Mouse (Mus musculus) adipocyte (in vitro differentiated cells): Measurements from ENCODE around the gene Mpzl1.

ENCODE experiments used
- DNase-seq: peaks from one replicate; pipeline ENCODE4 v3.0.0-alpha.2; 2016; ENCODE audit warnings: low spot score

Gene Mpzl1

DNA sequence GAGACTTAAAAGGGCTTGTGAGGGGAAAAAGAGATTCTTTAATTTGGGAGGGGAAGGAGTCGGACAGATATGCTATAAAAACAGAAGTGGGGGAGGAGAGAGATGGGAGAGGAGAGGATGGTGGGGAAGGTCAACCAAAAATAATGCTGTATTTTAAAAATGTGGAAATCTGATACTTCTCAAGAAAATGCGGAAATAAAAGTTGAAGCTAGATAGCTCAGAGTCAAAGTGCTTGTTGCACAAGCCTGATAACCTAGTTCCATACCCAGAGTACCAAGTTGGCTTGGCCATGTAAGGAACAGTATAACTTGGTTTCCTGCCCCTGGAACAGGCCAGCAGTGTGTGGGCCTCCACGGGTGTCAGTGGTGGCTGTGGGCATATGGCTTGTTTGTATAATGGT lies 19.5 kb downstream of the Mpzl1 start:
- no peak for DNase-seq

DNA sequence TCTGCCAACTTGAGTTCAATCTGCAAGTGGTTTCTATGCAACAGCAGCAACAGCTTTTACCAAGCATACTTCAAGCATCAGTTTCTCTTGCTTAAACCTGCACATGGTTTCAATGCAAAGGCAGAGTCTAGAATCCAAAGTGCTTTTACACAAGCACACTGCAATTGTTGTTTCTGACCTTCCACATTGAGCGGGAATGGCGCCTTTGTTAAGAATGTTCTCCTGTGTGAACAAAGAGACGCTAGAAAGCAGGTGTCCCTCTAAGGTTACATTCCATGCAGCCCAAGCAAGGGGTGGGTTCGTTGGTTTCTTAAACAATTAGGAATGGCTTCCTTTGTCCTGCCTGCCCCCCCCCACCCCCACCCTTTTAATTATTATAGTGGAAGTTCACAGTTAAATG lies 20.4 kb downstream of the Mpzl1 start:
- no peak for DNase-seq

DNA sequence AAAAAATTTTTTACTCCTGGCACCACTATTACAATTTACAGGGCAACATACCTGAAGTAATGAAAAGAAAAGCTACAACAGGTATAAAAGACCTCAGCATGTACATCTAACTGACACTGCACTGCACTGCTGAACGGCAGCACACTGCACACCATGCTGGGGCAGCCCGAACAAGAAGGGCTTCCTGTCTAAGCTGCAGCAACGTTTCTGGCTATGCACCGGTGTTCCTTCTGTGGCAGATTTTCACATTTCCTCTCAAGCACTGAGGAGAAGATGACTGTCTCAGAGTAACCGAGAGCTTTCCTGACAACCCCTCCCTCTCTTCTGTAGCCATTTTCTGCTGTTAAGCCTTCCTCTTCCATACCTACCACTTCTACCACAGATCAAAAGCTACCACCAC lies 21.6 kb downstream of the Mpzl1 start:
- no peak for DNase-seq

DNA sequence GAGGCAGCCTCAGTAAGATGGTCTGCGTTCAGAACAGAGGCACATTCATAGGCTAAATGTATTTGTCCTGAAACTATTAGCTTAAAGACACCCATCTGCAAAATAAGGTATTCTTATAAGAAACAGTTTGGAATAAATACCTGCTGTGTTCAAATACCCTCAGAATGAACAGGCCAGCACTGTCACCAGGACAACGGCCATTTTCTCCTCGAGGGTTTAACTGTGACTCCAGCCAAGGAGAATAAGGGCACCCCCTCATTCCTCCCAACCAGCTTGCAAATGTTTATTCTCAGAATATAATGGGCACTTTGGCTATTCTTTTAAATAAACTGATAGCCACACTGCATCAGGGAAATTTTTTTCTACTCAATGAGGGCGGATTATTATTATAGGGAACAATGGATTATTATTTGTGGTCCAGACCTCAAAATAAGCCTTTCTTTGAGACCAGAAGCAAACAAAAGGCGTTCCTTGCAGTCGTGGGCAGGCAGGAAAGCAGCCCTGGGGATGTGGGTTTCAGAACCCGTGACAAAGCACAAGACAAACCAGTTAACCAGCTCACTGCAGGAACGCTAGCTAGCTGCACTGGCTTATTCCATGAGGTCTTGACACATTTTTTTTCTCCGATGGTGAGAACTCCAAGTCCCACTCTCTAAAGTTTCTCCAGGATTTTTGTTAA lies 23.9 kb downstream of the Mpzl1 start:
- DNase-seq: no peak

DNA sequence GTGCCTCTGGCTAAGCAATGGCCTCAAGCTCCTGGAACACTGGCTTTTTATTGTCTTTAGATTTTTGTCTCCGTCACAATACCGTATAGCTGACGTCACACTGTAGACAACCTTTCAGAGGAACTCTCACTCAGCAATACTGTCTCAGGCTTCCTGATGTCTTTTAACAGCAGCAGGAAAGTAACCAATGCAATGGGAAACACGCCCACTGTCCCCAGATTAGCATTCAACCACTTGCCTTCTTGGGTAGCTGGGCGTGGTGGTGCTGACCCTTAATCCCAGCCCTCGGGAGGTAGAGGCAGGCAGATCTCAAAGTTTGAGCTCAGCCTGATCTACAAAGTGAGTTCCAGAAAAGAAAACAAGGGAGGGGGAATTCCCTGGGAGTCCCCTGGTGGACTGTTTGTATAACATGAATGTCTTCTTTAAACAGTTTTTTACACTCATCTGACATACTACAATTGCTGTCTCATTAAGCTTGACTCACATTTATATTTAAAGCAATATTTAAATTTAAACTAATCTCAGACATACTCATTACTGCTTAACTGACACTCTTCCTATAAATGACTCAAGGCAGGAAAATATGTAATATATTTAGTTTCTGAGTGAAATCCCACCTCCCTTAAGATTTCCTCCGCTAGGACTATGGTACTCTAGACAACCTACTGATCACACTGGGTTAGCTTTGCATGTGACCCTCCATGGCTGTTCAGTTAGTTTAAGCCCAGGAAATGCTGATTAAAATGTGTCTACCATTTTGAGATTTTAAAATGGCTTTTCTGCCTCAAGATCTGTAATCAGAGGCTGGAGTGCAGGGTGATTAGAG lies 24.6 kb downstream of the Mpzl1 start:
- DNase-seq: no peak

DNA sequence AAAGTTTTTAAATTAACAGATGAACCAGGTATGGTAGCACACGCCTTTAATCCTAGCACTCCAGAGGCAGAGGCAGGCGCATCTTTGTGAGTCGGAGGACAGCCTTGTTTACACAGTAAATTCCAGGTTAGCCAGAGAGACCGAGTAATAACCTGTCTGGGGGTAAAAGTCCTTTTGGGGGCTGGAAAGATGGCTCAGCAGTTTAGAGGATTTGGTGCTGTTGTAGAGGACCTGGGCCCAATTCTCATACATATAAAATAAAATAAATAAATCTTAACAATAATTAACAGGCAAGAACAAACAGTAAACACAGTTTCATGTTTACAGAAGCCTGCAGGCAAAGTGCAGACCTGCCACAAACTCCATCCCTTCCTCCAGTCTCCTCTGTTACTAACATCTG lies 25.4 kb downstream of the Mpzl1 start:
- DNase-seq: no peak

DNA sequence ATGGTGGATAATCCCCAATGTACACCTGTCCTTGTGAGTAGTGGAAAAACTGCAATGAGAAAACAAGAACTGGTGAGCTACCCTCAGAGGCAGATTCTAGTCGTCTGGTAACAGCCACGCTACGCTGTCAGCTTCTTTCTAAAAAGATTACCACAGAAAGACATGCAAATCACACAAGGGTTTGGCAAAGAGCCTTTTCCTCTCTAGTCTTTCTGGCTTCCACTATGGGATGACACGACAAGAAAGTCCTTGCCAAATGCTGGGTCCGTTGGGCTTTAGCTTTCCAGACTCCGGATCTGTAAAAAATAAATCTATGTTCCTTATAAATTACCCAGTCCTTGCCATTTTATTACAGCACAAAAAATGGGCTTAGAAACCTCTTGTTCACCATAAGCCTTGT lies 28.6 kb downstream of the Mpzl1 start:
- DNase-seq: no peak

DNA sequence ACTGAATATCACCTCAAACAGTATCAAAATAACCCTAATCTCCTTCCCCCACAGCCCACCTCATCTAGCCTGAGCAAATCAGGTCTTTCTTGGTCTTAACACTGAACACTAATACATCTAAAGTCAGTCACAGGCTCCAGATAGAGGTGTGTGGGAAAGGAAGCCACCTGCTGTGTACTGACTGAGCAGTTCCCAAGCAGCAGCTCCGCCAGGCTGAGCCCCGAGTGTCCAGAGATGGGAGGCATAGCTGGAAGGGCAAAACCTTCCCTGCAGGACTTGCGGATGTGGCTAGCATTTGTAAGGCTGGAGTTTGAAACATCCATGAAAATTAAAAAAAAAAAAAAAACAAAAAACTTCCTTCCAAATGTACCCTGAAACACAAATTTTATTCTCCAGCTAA lies 29.2 kb downstream of the Mpzl1 start:
- DNase-seq: no peak

DNA sequence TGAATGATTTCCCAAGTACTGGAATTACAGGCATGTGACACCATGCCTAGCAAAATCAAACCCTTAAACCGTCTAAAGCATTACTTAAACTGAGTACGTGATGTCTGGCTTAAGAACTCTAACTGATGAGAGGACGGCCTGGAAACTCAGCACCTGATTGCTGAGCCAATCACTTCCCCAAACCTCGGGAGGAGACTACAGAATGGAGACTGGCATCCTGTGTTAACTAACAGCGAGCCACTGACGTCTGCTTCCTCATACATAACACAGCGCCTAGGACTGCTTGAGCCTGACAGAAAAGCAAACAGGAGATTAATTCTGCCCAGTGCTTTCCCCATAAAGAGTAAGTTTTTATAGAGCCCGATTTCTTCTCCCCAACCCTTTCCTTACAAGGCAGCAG lies 30.1 kb downstream of the Mpzl1 start:
- no peak for DNase-seq

DNA sequence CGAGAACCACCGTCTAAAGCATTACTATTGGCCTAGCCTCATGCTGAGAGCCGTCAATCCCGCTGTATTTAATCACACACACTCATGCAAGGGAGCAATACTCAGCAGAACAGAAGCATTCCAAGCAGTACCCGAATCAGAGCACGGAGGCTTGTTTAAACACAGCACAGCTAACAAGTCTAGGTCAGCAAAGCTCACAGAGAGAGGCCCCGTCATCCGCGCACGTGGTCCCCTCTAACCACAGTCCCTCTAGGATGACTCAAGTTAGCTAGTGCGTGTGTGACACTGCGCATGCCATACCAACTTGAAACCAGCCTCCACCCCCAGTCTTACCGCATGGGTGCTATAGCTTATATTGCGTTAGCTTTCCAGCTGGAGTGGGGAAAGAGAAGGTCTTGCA lies 31.1 kb downstream of the Mpzl1 start:
- DNase-seq: no peak

DNA sequence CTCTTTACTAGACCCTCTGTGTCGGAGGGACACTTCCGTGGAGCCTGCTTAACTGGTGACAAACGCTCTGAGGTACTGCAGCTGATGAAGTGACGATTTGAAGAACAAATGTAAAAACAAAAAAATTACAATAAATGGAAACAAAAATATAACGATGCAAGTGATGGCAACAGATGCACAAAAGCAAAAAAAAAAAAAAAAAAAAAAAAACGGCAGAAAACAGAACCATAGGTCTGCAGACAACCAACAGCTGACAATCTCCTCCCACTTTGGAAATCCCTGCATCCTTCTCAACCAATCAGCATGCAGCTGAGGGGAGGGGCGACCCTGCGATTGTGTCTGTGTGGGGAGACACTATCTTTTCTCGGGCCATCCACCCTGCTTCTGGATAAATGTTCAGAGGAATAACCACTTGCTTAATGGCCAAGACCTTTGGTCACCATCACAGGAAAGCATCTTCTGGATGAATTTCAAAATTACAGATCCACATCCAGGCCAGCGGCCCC lies 32.5 kb downstream of the Mpzl1 start:
- DNase-seq: no peak

DNA sequence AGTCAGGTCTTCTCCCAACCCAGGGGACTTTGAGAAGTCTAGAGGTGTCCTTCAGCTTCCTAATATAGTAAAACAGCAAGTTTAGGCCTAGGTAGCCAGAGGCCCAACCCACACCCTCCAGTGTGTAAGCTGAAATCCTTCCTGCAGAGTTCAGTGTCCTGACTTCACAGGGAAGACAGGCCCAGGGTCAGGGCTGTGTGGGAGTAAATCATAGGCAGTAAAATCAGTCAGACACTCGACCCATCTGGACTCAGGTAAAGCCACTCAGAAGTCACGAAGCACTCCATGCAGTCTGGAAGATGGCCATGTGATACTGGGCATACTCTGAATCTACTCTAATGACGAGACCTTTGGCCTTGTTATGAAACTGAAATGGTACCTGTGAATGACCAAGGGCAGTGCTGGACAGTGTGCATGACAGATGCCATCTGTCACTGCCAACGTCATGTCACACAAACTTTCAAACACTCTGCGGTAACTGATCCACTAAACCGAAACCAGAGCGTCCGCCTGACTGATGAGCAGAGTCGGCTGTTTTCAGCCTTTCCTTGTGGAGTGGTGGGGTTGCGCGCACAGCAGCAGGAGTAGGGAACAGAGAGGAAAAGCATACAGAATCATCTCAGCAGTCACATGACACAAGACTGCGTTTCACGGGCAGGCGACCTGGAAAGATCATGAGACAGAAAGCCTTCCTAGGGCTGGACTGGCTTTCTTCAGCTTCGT lies 39.5 kb downstream of the Mpzl1 start:
- no peak for DNase-seq

DNA sequence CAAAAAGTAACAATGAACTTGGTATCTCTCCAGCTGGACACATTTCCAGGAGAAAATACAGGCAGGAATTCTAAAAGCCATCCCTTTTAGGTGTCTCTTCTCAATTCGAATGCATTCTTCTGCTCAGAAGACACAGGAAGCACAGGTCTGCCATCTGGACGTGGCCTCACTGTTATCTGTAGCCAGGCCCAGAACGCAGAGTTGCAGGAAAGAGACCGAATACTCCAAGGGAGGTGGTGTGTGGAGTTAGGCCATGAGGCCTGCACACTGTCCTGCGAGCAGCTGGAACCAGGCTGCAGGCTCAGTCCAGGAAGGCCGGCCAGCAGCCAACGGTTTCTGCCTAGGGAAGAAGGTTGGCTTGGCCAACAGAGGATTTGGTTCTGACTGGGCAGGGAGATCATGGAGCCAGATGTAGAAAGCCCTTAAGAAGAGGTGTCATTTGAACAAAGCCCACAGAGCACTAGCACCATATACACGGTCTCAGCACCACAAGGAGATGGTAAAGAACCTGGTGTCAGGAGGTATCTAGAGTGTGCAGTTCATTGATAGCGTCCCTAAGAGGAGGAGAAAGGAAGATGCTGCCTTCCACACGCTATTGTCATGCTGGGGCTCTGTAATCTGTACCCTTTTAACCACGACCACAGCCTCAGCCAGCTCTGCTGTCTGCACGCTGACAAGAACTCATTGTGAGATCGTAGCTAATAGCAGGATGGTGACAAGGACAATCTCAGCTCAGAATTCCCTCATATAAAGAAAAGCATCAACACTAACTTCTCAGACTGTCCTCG lies 41.8 kb downstream of the Mpzl1 start:
- DNase-seq: no peak

DNA sequence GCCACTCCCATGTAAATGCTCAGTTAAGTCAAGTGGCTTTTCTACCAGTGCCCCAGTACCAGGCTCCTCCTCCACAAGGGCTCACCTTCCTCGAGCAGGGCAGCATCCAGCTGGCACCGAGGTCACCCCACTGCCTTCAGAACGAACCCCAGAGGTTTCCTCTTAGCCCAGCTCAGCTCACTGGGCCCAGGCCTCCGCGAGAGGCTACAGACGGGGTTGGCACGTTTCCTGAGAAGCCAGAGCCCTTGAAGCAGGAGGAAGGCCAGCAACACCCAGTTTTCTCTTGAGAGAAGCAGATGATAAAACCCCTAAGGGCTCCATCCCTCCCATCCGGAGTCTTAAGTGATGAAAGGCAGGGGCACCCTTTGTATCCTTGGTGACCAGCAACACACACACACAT lies 43.6 kb downstream of the Mpzl1 start:
- DNase-seq: no peak

DNA sequence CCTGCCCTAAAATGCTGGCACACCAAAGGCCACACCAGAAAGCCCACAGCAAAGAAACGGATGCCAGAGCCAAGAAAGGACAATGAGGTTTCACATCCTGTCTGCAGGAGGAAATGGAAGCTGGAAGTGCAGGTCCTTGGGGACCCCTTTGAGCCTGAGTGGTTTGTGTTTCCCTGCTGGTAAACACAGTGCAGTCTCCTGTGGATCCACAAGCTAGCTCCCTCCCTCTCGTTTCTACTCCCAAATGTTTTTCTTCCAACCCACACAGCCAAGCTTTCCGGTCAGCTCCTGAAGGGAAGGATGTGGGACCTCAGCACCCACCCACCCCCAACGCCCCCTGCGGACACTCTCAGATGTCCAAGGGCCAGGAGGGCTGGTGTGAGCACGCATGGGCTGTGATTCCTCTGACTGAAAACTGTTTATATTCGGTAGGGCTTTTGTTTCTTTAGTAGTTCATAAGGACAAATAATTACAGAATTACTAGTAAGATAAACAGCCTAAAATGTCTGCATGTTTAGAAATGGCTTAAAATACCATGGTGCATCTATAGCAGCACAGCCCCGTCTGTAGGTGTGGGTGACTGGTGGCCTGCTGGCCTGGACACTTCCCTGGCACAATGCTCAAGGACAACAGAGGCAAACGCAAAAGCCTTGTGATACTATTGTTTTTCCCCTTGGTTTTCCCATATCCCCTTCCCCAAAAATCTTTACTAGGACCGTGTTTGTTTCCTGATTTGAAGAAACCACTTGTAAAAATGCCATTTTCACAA lies 44.9 kb downstream of the Mpzl1 start:
- no peak for DNase-seq

DNA sequence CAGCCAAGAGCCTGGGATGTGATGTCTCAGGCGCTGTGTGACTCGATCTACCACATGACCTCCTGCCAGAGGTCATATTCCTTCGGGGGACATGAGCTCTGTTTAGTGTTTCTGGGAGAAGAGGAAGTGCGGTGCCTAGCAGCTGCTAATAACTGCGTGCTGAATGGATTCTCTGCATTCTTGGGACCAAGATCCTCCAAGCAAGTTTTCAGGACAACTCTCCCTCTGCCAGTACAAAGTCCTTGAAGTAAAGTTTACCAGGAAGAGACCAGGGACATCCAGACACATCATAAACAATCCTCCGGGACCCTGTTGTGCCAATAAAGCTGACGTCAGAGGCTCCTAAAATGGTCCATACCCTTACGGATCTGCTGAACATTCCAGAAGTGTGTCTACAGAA lies 46.5 kb downstream of the Mpzl1 start:
- no peak for DNase-seq

DNA sequence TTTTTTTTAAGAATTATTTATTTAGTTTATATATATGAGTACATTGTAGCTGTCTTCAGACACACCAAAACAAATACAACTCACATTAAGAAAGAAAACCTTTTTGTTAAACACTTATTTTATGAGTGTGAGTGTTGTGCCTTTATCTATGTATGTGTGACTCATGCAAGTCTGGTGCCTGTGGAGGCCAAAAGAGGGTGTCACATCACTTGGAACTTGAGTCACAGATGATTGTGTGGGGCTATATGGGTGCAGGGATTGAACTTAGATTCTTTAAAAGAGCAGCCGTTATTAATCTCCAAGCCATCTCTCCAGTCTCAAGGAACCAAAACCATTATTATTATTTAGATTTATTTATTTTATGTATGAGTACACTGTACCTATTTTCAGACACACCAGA lies 48.0 kb downstream of the Mpzl1 start:
- DNase-seq: no peak

DNA sequence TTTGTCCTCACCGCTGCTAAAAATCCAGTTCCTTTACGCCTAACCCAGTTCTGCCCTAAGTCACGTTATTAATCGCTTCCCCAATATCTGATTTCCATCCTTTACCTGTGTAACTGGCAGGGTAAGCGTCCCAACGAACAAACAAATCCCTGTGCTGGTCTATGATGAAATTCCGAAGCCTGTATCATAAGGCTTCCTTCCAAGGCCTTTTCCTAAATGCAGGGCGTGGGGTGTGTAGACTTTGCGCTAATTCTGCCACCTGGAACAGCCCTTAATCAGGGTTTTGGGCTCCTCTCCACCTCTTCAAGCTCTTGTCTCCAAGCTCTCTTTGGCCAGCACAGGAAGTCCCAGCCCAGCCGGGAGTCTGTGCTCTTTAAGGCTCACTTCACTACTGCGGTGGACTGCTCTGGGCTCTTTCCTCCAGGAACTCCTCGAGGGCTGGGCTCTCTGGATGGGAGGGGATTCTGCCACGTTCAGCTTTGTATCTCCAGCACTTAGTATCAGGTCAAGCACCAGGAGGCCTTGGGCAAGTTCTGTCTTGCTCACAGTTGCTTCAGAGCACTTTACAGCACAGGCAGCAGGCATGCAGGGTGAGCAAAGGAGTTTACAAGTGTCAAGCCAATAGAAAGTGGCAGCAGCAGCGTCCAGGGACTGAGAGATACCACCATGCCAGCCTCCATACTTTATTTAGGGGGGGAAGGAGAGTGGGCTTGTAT lies 48.8 kb downstream of the Mpzl1 start:
- DNase-seq: no peak

DNA sequence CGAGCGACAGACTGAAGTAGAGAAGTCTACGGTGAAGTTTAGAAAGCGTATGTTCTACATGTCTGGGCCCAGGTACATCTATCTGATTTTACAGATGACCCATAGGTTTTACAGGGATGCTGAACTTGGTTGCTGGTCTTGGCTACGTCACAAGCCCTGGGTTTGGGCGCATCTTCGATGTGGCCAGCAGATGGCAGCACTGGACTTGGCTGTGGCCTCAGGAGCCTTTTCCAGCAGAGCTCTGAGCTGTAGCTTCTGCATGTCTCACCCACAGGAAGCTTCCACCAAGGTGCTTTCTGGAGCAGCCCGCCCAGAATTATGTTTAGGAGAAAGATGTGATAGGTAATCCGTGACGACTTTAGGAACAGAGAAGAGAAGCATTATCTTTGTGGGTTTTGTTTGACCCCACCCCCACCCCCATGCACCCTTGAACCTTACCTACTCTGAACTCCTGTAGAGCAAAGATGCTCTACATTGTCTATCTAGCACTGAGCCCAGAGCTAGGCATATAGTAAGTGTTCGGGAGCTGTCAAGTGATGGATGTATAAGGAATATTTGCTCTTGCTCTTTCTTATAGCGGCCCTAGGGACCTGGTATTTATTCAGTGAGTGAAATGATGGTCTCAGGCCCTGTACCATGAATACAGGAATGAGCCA lies 50.7 kb downstream of the Mpzl1 start:
- DNase-seq: peak; percentile 91

DNA sequence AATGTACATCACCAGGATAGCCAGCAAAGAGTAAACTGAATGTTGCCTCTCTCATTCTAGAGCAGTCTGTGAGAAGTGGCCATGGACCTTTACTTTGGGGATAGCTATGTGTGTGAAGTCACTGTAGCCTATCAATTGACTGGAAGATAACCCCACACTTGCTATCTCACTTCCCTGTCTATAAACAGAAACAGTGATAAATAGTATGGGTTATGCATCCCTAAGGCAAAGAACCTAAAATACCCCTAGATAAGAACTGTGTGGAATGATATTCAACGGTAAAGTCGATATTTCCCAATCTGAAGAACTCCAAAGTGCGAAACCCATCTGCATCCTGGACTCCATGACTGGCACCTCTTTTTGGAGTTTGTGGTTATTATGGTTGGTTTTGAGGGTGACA lies 53.1 kb downstream of the Mpzl1 start:
- DNase-seq: no peak
